Mouse (Mus musculus) forebrain, embryonic 14.5 days (tissue): ENCODE measurements around the gene Angel2. TPM values are rescaled to one million over a fixed set of nuclear protein-coding genes. Genes with fewer than 3 reads are reported as not detected.

ENCODE experiments used
- ATAC-seq: fragments of 200-750 bp; cut with Nextera tagmentation; 2 replicates; pipeline ENCODE4 v1.8.0; 2017; ENCODE audit warnings: mild to moderate bottlenecking, moderate library complexity
- DNase-seq: peaks from one replicate; pipeline ENCODE4 v3.0.0-alpha.2; 2015; ENCODE audit warnings: low spot score
- H3K27ac ChIP-seq: fragments of 300-500 bp; sonication (generic); 2 replicates; pipeline ENCODE4 v1.5.1; 2014; ENCODE audit warnings: low read depth, mild to moderate bottlenecking, control low read depth, low read length, moderate library complexity
- H3K27me3 ChIP-seq: fragments of 300-500 bp; sonication (generic); replicated peaks from 2 replicates; pipeline ENCODE4 v1.6.1; 2014; ENCODE audit warnings: low read length, control low read depth, mixed read lengths; ENCODE audit not compliant: control insufficient read depth, insufficient read depth
- H3K36me3 ChIP-seq: fragments of 300-500 bp; sonication (generic); 2 replicates; pipeline ENCODE4 v1.6.1; 2014; ENCODE audit warnings: low read length, control low read depth; ENCODE audit not compliant: control insufficient read depth, insufficient read depth
- H3K4me1 ChIP-seq: fragments of 300-500 bp; sonication (generic); 2 replicates; pipeline ENCODE4 v1.6.1; 2014; ENCODE audit warnings: antibody characterized with exemption, low read length, control low read depth; ENCODE audit not compliant: control insufficient read depth, insufficient read depth
- H3K4me2 ChIP-seq: fragments of 300-500 bp; sonication (generic); 2 replicates; pipeline ENCODE4 v1.6.1; 2014; ENCODE audit warnings: mild to moderate bottlenecking, control low read depth, low read length
- H3K4me3 ChIP-seq: fragments of 300-500 bp; sonication (generic); 2 replicates; pipeline ENCODE4 v1.5.1; 2014; ENCODE audit warnings: low read depth, low read length, control low read depth
- H3K9ac ChIP-seq: fragments of 300-500 bp; sonication (generic); 2 replicates; pipeline ENCODE4 v1.6.1; 2014; ENCODE audit warnings: mild to moderate bottlenecking, low read length, control low read depth, moderate library complexity
- H3K9me3 ChIP-seq: fragments of 300-500 bp; sonication (generic); replicated peaks from 2 replicates; pipeline ENCODE4 v1.6.1; 2016; ENCODE audit warnings: low read length, control low read depth, mixed read lengths; ENCODE audit not compliant: control insufficient read depth
- WGBS: fragments of 180-500 bp; shearing (Covaris S2); extraction: QIAGEN DNeasy Blood & Tissue Kit; methylation state at CpG from one replicate; pipeline ENCODE4 v1.1.7; 2014; 5-methylcytosine and 5-hydroxymethylcytosine counted together
- polyA plus RNA-seq: library from polyadenylated mRNA; unstranded; fragments of >200 nt; fragmentation: Nextera tagmentation; extraction: Ambion mirVana; gene quantifications from 2 replicates; pipeline ENCODE4 v1.2.1, GENCODE M21; 2014

Gene Angel2
- polyA plus RNA-seq, 1 experiment from 2014 or later: 57.4 TPM

- 87% methylated on average over 5 of the region's 5 CpGs for WGBS
- Histone ChIP-seq H3K36me3 (peaks cover 93% of the 10 kb centered on the region), H3K27me3 (no peaks in the 10 kb centered on the region), H3K27ac (no peak overlapping the region), H3K4me2 (no peak overlapping the region), H3K9ac (no peak overlapping the region), H3K9me3 (no peaks in the 10 kb centered on the region), H3K4me1 (no peaks in the 10 kb centered on the region), H3K4me3 (no peak overlapping the region)
- ATAC-seq: no peak
- no peak for DNase-seq
These were observed 23.1 kb downstream of the Angel2 start for GRCm38 (mm10) chr1:190947986-190948385.

DNA sequence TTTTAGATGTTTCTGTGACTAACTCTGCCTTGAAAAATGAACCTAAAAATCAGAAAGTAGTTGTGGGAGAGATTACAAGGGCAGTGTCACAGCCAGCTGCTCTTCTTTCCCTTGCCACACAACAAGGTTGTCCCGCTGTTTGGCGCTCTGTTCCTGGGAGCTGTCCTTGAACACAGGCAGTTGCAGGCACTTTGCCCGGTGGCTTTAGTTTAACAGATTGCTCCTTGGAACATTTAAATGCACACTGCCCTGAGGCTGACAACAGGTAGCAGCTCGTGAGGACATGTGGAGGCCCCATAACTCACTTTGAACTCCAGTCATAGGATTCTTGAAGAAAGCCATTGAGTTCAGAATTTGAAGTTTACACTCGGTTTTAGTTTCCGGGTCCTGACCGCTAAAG lies 23.5 kb downstream of the Angel2 start:
- DNase-seq (no peak), ATAC-seq (no peak)
- Histone ChIP-seq H3K4me2 (no peak overlapping the region), H3K9ac (no peak overlapping the region), H3K27ac (no peak overlapping the region), H3K36me3 (peaks cover 93% of the 10 kb centered on the region), H3K9me3 (no peaks in the 10 kb centered on the region), H3K4me3 (no peak overlapping the region), H3K4me1 (no peaks in the 10 kb centered on the region), H3K27me3 (no peaks in the 10 kb centered on the region)
- 93% methylated on average over 7 of the region's 7 CpGs for WGBS

GRCm38 (mm10) chr1:190948846-190949245 lies 23.9 kb downstream of the Angel2 start:
- no peak overlapping the region for H3K27ac ChIP-seq
- H3K9me3 ChIP-seq: no peaks in the 10 kb centered on the region
- H3K9ac ChIP-seq: no peak overlapping the region
- DNase-seq (no peak), ATAC-seq (no peak)
- peaks cover 93% of the 10 kb centered on the region for H3K36me3 ChIP-seq
- no peak overlapping the region for H3K4me3 ChIP-seq
- no peak overlapping the region for H3K4me2 ChIP-seq
- no peaks in the 10 kb centered on the region for H3K27me3 ChIP-seq
- WGBS: 89% methylated on average over 17 of the region's 17 CpGs
- H3K4me1 ChIP-seq: no peaks in the 10 kb centered on the region

- WGBS: 91% methylated on average over 5 of the region's 5 CpGs
- no peak for DNase-seq
- Histone ChIP-seq H3K9ac (no peak overlapping the region), H3K9me3 (no peaks in the 10 kb centered on the region), H3K4me1 (no peaks in the 10 kb centered on the region), H3K36me3 (peaks cover 98% of the 10 kb centered on the region), H3K27me3 (no peaks in the 10 kb centered on the region), H3K27ac (no peak overlapping the region), H3K4me3 (no peak overlapping the region), H3K4me2 (no peak overlapping the region)
- no peak for ATAC-seq
These were observed 26.1 kb downstream of the Angel2 start for GRCm38 (mm10) chr1:190951014-190951413.

- H3K4me3 ChIP-seq: no peak overlapping the region
- ATAC-seq (no peak), DNase-seq (no peak)
- no peak overlapping the region for H3K9ac ChIP-seq
- no peak overlapping the region for H3K4me2 ChIP-seq
- 89% methylated on average over 3 of the region's 3 CpGs for WGBS
- no peaks in the 10 kb centered on the region for H3K4me1 ChIP-seq
- no peaks in the 10 kb centered on the region for H3K9me3 ChIP-seq
- peaks cover 98% of the 10 kb centered on the region for H3K36me3 ChIP-seq
- no peaks in the 10 kb centered on the region for H3K27me3 ChIP-seq
- H3K27ac ChIP-seq: no peak overlapping the region
These were observed 28.1 kb downstream of the Angel2 start for GRCm38 (mm10) chr1:190953009-190953408.

GRCm38 (mm10) chr1:190958821-190959220 lies 33.9 kb downstream of the Angel2 start:
- no peak overlapping the region for H3K4me2 ChIP-seq
- peaks cover 79% of the 10 kb centered on the region for H3K36me3 ChIP-seq

DNA sequence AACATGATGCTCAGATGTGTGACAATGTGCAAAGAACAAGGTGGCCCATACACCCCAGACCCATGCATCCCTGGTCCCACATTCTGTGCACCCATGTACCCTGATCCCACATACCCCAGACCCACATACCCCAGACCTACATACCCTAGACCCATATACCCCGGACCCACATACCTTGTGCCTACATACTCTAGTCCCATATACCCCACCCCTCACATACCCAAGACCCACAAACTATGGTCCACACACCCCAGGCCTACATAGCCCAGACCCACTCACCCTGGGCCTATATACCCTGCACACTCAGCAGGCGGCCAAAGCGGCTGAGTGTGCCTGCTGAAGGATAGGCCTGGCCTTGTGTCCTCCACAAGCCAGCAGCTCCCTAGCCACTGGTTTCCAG lies 37.8 kb downstream of the Angel2 start:
- Histone ChIP-seq H3K4me3 (no peak overlapping the region), H3K27me3 (no peaks in the 10 kb centered on the region), H3K4me1 (no peaks in the 10 kb centered on the region), H3K27ac (no peak overlapping the region), H3K9ac (no peak overlapping the region), H3K4me2 (no peak overlapping the region), H3K9me3 (no peaks in the 10 kb centered on the region), H3K36me3 (peaks cover 71% of the 10 kb centered on the region)
- ATAC-seq (no peak), DNase-seq (no peak)
- WGBS: 95% methylated on average over 3 of the region's 3 CpGs

More at GRCm38 (mm10) chr1:190958821-190959220, 33.9 kb downstream of the Angel2 start:
- Histone ChIP-seq H3K27ac (no peak overlapping the region), H3K9ac (no peak overlapping the region), H3K4me3 (no peak overlapping the region), H3K27me3 (no peaks in the 10 kb centered on the region), H3K9me3 (no peaks in the 10 kb centered on the region), H3K4me1 (no peaks in the 10 kb centered on the region)
- WGBS: 91% methylated on average over 5 of the region's 5 CpGs
- ATAC-seq: no peak
- DNase-seq: no peak

DNA sequence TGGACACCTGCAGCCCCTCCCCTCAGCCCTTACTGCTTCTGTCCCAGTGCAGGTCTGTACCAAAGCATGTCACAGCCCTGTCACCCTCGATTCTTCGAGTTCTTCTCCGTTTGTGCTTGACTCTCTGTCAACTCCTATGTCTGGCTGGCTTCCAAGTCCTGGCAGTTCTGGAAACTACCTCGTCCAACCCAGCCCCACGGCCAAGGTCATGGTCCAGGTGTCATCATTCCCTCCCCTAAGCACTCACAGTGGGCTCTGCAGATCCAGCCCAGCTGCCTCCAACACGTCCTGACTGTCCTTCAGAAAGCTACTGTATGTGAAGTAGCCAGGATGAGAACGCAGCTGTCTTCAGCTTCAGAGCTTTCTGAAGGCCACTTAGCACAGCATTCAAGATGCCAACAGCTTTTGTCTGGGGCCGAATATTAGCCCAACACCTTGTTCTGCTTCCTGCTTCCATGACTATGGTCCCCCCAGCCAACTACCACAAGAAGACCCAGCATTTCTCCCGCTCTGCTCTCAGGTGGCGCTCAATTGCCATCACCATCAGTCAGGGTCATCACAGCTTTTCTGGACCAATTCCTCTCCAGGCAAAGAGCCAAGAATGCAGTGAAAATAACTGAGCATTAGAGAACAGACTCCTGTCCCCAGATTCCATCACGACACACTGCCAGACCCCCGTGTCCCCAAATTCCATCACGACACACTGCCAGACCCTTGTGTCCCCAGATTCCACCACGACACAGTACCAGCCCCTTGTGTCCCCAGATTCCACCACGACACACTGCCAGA lies 40.3 kb downstream of the Angel2 start:
- Histone ChIP-seq H3K4me2 (no peak overlapping the region), H3K4me3 (no peak overlapping the region), H3K36me3 (peaks cover 71% of the 10 kb centered on the region), H3K27me3 (no peaks in the 10 kb centered on the region), H3K9me3 (no peaks in the 10 kb centered on the region), H3K9ac (no peak overlapping the region), H3K27ac (no peak overlapping the region), H3K4me1 (no peaks in the 10 kb centered on the region)
- 85% methylated on average over 15 of the region's 15 CpGs for WGBS
- ATAC-seq: no peak
- DNase-seq: no peak

DNA sequence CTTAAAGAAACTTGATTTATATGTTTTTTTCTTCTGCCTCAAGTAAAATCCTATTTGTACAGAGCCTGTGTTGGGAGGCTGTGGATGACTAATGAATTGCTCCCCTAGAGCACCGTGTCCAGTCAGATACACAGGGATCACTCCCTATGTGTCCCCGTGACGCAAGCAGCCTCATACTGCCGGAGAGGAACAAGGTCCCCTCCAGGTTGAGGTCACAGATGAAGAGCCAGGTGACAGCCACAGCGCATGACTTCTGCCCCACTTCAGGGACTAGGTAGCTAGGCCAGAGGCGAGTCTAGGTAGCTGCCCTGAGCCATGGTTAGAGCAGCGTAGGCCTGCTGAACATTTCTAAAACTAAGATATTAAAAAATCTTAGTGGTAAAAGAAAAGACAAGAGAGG lies 43.1 kb downstream of the Angel2 start:
- H3K36me3 ChIP-seq: peaks cover 81% of the 10 kb centered on the region
- H3K4me1 ChIP-seq: no peaks in the 10 kb centered on the region
- H3K4me2 ChIP-seq: no peak overlapping the region
- H3K9me3 ChIP-seq: no peaks in the 10 kb centered on the region
- DNase-seq: no peak
- 95% methylated on average over 7 of the region's 7 CpGs for WGBS
- ATAC-seq: no peak
- H3K27me3 ChIP-seq: no peaks in the 10 kb centered on the region
- H3K27ac ChIP-seq: no peak overlapping the region
- H3K4me3 ChIP-seq: no peak overlapping the region
- H3K9ac ChIP-seq: no peak overlapping the region
